Mouse (Mus musculus): ENCODE data around the gene Sh3bp5l.
"Not testable (repeated sequence)": the region's sequence is repeated elsewhere in the genome, so short reads cannot be mapped to it uniquely, and the experiment has no call there.

Gene Sh3bp5l

GRCm38 (mm10) chr11:58322824-58323569, 7.5 kb upstream of the Sh3bp5l start:
- peak; percentile 94 for DNase-seq (ENCODE audit: low spot score)

DNA sequence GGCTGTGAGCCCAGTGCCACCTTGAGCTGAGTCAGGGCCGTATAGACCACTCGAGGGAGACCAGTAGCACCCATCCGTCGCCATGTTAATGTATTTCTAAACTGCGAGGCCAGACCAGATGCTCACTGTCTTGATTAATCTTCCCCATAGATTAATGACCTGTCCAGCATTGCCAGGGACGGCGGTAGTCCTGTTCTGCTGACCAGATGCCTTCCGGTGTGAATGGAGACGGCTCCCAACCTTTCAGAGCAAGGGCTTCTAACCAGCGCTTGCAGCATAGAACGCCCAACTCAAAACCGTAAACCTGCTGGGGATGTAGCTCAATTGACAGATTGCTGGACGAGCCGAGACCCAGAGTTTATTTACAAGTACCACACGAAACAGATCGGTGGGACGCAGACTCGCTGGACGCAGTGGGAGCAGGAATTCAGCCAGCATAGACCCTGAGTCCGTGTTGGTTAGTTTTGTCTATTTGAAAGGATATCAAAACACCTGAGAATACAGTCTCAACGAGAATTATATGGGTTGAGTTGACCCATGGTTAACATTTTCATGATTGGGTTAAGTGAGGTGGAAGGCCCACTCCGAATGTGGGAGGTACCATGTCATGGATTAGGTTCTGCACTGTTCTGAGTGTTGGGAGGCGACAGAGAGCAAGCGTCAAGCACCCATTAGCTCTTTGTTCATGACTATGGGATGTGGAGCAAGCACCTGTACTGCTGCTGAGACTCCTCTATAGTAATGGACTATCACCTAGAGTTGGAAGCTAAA, 6.8 kb upstream of the Sh3bp5l start:
- no peak for DNase-seq (ENCODE audit: low spot score)

- DNase-seq (ENCODE audit: low spot score): no peak
These were observed 5.8 kb upstream of the Sh3bp5l start for GRCm38 (mm10) chr11:58324614-58325229.

GRCm38 (mm10) chr11:58326781-58327180, 3.7 kb upstream of the Sh3bp5l start:
- no peak for DNase-seq (ENCODE audit: low spot score)

DNA sequence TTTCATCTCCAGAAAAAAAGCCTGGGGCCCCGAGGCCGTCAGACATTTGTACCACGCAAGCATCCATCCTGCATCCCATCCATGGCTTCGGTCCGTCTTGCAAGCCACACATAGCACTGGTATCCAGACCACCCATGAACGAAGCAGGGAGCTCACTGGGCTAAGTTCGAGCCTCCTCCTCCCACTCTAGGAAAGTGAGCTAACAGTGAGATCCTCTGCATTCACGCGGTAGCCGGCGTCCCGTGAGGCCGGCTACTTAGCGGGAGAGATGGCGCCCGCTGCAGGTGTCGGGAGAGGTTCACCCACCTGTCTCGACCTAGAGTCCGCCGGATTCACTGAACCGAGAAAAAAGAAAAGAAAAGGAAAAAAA, 633 bp upstream of the Sh3bp5l start:
- DNase-seq (ENCODE audit: low spot score): no peak

- DNase-seq (ENCODE audit: low spot score): no peak
These were observed 598 bp downstream of the Sh3bp5l start for GRCm38 (mm10) chr11:58331149-58331495.

DNA sequence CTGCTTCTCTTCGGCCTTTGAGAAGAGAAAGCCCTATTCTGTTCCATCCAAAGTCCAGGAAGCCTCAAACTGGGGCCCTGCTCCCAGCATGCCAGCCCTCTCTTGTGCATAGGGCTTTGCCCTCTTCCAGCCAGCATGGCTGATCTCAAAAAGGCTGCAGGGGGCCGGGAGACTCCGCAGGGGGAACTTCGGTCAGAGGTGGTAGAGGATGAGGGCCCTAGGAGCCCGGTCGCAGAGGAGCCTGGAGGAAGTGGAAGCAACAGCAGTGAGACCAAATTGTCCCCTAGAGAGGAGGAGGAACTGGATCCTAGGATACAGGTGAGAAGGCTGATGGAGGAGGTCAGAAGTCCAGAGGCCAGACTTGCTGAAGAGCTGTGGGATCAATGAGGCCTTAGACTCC, 1.0 kb downstream of the Sh3bp5l start:
- no peak for DNase-seq (ENCODE audit: low spot score)

GRCm38 (mm10) chr11:58334746-58335145, 4.2 kb downstream of the Sh3bp5l start:
- DNase-seq (ENCODE audit: low spot score): no peak

- DNase-seq (ENCODE audit: low spot score): no peak
These were observed 16.2 kb downstream of the Sh3bp5l start for GRCm38 (mm10) chr11:58346745-58347144.

GRCm38 (mm10) chr11:58350628-58351027, 20.1 kb downstream of the Sh3bp5l start:
- no peak for DNase-seq (ENCODE audit: low spot score)

DNA sequence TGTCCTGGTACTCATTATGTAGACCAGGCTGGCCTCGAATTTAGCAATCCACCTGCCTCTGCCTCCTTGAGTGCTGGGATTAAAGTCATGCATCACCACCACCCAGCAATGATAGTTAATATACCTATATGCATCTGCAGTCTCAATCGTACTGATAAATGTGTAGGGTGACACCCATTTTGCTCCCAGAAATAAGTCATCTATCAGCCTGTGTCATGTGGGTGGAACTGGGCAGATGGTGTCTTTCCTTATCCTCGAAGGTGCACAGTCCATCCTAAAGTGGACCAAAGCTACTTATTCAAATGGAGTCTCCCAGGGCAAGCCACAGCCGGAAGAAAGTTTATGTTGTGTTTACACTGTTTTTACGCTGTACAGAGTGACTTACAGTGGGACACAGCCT, 20.7 kb downstream of the Sh3bp5l start:
- DNase-seq (ENCODE audit: low spot score): no peak

DNA sequence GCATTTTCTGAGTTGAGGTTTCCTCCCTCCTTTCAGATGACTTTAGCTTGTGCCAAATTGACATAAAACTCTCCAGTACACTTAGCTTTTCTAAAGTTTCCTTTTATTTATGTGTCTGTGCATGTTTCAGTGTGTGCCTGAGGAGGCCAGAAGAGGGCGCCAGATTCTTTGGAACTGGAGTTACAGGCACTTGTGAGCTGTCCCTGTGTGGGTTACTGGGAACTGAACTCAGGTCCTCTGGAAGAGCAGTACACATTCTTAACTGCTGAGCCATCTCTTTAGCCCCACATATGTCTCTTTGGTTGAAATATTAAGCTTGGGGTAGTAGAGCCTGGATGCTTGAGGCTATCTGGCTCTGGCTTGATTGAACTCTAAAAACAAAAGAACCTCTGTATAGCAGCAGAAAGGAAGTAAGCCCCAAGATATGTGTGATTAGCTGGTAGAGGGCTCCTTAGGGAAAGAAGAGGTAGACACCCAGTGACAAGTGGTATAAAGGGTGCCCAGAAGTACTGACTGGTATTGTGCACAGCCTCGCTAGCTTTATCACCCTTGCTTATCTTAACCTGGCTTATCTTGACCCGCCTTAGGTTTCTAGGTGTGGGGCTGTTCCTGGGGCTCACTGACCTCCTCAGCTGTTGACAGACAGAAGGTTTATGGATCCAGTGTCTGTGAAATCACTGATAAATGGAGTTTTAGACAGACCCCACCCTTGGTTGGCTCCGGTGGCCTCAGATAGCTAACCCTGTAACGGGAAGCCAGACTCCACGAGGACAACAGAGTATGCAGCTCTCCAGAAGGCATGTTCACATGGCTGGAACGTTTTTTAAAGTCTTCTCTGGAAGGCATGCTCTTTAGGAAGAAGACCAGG, 22.4 kb downstream of the Sh3bp5l start:
- DNase-seq (ENCODE audit: low spot score): no peak

DNA sequence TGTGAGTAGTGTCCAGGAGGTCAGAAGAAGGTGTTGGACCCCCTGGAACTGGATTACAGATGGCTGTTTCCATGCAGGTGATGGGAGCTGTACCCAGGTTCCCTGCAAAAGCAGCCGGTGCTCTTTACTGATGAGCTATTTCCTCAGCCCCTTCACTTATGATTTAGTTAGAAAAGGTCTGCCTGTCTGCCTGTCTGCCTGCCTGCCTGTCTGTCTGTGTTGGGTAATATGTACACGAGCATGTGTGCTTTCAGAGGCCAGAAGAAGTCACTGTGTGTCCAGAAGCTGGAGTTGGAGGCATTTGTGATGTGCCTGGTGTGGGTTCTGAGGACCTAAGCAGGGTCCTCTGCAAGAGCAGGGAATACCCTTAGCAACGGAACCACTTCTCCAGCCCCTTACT, 23.2 kb downstream of the Sh3bp5l start:
- DNase-seq (ENCODE audit: low spot score): no peak

- no peak for DNase-seq (ENCODE audit: low spot score)
These were observed 24.0 kb downstream of the Sh3bp5l start for GRCm38 (mm10) chr11:58354476-58354875.

GRCm38 (mm10) chr11:58354927-58355326, 24.4 kb downstream of the Sh3bp5l start:
- no peak for DNase-seq (ENCODE audit: low spot score)

DNA sequence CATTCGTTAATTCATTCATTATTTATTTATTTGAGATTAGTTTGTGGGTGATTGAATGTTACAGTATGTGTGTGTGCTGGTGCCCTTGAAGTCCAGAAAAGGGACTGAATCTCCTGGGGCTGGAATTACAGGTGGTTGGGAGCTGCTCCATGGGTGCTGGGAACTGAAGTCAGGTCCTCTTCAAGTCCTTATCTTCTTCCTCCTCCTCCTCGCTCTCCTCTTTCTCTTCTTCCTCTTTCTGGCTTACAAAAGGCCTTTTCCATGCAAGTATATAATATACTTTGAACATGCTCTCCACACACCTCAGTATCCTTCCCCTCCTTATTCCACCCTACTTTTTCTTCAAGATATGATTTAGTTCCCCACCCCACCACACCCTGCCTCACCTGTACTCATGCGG, 26.5 kb downstream of the Sh3bp5l start:
- no peak for DNase-seq (ENCODE audit: low spot score)

GRCm38 (mm10) chr11:58357844-58358534, 27.5 kb downstream of the Sh3bp5l start:
- DNase-seq (ENCODE audit: low spot score): no peak

GRCm38 (mm10) chr11:58362562-58362961, 32.0 kb downstream of the Sh3bp5l start:
- not testable (repeated sequence) for DNase-seq (ENCODE audit: low spot score)

- DNase-seq (ENCODE audit: low spot score): no peak
These were observed 33.9 kb downstream of the Sh3bp5l start for GRCm38 (mm10) chr11:58364454-58364853.

DNA sequence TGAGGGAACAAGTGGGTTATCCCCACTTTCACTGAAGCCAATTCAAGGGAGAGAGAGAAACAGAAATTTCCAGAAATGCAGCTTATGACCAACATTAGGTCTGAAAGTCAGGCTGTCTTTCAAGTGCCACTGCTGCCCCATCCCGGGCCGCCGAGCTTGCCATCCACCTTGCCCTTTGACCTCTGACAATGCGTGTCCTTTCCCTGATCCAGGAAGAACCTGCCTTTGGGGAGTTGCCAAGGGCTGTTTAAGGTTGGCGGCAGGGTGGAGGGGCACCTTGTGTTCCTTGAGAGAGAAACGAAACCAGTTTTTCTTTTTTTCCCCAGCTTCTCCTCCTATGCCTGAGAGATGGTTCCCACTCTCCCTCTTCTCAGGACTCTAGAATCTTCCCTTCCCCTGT, 35.7 kb downstream of the Sh3bp5l start:
- DNase-seq (ENCODE audit: low spot score): not testable (repeated sequence)

DNA sequence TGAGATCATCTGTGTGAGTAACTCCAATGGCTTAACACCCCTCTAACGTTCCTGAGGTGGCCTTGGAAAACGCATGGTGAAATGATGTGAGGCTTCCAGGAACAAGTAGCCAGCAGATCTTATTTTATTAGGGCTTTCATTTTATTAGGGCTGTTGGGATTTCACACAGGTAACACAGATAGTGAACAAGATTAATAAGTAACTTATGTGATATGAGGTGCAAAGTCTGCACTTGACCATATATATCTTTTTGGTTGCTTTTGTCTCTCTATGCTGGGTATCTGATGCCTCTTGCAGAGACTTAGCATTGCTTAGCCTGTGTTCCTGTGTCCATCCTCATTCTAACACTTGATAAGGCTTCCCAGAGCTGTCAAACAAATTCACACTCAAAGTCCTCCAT, 46.7 kb downstream of the Sh3bp5l start:
- DNase-seq (ENCODE audit: low spot score): no peak

GRCm38 (mm10) chr11:58377686-58378085, 47.2 kb downstream of the Sh3bp5l start:
- DNase-seq (ENCODE audit: low spot score): no peak
